Mouse (Mus musculus) cerebellum, adult 8-10 months (tissue): Measurements from ENCODE around the gene Pnmt.
A peak's percentile ranks its signal among the peaks of the same experiment; 100 is the strongest.
"Not testable (repeated sequence)": the region's sequence is repeated elsewhere in the genome, so short reads cannot be mapped to it uniquely, and the experiment has no call there.

Source experiments
- DNase-seq: peaks from one replicate; pipeline ENCODE4 v3.0.0; 2022

The Pnmt gene

DNA sequence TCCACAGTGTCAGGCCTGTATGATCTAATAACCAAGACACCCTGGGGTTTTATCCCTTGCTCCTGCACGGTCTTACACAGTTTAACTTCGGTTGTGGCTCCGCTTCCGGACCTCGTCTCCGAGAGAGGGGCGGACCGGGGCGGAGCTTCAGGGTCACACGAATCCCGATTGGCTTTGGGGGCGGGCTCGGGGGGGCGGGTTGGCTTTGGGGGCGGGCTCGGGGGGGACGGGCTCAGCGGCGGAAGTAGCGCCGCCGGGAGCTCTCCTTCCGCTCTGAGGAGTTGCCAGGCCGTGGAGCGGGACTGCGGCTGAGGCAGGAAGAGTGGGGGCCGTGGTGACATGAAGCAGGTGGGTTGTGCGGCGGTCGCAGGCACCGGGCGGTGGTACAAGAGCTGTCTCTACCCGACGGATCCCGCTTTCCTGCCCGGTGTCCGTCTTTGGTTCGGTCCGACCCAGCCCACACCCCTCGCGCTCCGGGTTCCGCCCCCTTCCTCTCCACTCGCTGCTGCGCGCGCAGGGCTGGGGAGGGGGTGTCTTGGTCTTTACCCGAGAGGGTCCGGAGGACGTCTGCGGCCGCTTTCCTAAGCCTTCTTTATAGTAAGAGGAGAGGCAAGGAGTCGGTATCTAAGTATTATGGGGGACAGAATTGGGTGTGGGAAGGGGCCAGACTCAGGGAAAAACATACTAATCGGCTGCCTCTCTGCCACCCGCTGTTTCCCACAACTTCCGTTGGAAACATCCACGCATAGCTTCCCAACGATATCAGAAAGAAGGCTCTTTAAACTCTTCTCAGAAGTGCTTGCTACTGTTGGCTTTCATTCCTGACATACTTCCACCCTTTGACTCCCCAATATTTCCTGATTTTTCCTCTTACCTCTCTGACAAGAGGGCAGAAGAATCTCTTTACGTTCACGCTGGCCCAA is 27.8 kb upstream of the Pnmt start, which contains the start of gene Stard3:
Gene Stard3, plus strand, starts transcription at position 208 of the 923 bp plus-strand sequence.
- peak; percentile 81 for DNase-seq

DNA sequence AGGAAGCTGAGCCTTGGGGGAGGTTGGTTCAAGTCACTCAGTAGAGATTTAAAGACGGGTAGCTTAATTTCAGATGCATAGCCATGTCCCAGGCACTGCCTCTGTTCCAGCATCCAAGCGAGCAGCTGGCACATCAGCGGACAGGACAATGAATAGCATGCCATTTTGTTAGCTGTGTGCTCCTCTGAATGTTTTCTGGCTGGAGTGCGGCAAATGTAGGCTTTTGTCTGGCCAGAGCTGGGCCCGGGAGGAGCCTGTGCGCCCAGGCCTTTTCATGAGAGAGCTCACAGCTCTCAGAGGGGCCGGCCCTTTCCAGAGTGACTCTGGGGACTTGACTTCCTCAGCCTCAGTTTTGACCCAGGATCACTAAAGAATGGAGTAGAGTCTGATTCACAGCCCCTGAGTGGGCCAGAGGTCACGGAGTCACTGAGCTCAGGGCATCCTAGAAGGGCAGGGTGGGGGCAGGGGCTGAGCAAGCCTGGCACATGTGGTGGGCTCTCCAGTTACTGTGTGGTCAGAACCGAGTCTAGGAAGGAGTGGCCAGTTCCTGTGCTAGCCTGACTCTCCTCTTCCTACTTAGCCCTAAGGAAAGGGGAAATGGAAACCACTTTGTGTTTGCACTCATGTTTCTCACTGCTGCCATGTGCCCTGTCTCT is 25.3 kb upstream of the Pnmt start:
- no peak for DNase-seq

DNA sequence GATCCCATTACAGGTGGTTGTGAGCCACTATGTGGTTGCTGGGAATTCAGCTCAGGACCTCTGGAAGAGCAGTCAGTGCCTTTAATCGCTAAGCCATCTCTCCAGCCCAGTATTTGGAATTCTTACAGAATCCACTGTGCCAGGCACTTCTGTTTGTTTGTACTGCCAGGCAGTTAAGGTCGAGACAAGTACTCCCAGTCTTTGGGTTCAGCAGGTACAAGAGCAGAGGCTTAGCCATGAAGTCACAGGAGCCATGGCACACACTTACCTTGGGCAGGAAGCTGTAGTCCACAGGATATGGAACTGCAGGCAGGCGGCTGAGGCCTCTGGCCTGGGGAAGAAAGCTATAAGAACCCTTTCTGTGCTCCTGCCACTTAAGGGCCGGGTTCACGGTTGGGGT is 22.4 kb upstream of the Pnmt start:
- DNase-seq, result no peak

DNA sequence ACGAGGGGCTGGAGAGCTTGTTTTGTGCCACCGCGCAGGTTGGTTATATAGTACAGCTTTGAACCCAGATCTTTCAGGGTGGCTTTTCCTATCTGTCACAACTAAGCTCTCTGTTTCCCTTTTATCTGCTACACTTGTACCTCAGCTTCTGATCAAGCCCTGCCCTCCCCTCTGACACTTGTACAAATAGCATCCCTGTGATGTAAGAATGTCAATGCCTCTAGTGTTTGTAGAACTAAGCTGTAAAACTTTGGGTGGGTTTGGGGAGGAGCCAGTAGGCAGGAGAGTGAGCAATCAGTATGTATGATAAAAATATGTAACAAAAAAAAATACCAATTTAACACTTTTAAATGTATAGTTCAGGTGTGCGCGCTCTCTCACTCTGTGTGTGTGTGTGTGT is 21.8 kb upstream of the Pnmt start:
- no peak for DNase-seq

DNA sequence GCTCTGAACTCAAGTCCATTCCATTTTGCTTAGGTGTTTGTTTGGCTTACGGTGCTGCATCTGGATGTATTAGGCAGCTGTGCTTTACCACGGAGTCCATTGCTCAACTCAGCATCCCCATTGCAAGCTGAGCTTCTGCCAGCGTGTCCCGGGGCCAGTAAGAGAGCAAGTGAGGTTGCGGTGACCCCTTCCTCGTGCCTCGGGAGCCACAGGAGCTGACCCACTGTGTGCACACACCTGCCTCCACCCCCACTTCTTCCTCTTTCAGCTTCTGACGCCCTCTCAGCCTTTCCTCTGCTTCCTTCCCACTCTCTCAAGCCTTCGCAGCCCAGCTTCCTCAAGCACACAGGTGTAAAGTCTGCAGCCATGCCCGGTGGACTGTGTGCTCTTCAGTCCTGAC is 20.0 kb upstream of the Pnmt start:
- no peak for DNase-seq

DNA sequence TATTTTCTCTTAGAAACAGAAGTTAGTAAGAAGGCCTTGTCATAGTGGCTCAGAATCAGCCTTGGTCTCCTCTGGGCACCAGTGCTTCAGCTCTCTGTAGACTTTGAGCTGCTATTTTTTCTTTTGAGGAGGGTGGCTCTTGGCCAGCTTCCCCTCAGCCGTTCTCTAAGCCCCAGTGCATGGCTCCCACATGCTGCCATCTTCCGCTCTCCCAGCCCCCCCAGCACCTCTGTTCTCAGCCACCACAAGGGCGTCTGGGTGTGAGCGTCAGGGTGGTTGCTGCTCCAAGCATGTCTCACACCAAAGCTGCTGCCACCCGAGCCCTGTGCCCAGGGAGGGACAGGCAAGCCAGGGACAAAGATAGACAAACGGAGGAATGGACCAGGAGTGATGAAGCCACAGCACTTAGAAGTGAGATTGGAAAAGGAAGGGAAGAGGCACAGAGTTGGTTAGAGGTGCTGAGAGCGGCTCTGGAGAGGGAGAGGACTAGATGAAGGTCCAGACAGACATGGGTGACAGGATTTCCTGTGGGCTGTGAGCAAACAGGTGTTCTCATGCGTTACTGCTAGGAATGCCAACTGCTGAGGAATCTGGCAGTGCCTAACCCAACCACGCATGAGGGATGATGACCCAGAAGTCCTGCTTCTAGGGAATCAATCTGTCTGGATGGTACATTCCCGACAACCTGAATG is 18.9 kb upstream of the Pnmt start:
- DNase-seq, result no peak

DNA sequence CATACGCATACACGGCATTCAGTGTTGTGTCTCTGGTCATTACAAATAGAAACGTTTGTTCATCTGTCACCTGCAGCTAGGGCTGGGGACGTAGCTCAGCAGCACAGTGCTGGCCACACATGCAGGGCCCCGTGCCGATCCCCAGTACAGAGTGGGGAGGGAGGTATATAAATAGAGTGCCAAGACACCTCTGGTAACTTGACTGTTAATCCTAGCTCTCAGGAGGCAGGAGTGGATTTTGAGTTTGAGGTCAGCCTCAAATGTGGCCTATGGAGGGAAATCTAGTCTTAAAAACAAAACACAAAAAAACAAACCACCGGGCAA is 18.4 kb upstream of the Pnmt start:
- no peak for DNase-seq

DNA sequence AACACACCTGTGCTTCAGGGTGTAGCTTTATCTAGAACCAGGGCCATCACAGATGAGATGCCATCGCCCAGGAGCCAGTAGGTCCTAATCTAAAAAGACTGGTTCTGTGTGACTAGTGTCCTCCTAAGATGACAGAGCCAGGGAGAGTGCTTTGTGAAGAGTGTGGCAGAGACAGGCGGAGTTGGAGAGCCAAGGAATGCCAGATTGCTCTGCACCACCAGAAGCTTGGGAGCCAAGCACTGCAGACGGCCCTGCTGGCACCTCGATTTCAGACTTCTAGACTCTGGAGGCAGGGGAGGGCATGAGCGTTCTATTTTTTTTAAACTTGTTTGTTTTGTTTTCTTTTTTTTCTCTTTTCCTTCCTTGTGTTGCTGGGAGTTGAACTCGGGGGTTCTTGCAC is 16.9 kb upstream of the Pnmt start:
- DNase-seq, result peak; percentile 41

DNA sequence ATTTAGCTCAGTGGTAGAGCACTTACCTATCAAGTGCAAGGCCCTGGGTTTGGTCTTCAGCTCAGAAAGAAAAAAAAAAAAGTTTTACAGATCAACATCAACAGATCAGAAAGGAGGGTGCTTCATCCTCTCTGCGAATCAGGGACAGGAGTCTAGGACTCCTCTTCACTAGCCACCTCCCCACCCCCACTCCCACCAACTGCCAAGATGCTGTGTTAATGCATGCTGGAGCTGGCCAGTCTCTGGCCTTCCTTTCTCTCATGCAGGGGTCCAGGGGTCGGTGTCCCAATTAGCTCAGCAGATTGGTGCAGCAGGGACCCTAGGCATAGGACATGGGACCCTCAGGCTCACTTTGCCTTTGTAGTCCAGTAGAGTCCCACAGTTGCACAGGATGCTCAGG is 15.7 kb upstream of the Pnmt start:
- no peak for DNase-seq

DNA sequence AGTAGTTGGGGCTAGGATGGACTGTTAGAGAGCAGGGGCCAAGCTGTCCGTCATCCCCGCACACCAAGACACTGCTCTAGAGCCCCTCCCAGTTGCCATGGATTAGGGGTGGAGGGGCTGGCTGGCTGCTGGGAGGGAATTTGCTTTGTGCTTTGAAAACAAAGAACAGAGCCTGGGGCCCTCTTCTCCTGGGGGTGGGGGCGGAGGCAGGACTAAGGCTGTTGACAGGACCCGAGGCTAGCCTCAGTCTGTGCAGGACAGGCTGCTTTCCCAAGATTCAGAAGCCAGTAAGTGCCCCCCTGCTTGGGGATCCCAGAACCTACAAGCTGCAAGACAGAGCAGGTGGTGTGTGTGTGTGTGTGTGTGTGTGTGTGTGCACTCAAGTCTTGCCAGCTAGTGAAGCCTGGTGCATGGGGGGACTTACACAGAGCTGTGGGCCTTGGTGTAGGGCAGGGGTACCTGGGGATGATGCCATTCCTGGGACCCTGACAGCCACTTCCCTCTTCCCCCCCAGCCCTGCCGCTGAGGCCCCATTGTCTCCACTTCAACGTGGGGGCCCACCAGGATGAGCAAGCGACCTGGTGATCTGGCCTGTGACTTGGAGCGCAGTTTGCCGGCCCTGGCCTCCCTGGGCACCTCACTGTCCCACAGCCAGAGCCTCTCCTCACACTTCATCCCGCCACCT is 14.6 kb upstream of the Pnmt start:
- no peak for DNase-seq

DNA sequence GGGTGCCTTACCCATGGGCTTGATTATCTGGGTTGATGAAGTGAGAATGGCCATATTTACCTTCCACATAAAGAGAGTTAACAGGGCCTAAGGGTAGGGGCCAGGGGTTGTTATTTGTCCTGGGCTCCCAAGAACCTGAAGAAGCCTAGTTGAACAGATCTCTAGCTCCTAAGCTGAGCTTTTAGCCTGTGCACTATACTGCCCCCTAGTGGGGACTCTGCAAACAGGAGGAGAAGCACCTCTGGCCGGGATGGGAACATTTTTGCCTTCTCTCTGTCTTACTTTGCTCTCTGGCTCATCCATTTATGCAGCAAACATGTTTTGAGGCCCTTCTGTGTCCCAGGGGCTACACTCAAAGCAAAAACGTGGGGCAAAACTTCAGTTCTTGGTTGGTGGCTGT is 13.8 kb upstream of the Pnmt start:
- peak; percentile 71 for DNase-seq

DNA sequence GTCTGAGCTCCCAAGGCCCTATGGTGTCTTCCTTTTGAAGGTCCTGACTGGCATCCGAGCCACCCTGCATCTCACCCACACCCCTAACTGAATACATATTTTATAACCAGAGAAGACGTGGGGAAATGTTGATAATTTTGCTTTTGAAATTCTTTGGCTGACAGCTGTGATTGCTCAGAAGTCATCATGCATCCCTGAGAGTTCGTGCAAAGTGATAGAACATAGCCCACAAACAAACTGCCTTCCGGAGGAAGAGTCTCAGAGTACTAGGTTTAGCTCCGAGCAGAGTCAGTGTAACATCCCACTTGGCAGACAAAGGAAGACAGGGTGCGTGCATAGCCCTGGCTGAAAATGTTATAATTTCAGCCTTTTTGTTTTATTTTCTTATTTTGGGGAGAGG is 13.0 kb upstream of the Pnmt start:
- no peak for DNase-seq

DNA sequence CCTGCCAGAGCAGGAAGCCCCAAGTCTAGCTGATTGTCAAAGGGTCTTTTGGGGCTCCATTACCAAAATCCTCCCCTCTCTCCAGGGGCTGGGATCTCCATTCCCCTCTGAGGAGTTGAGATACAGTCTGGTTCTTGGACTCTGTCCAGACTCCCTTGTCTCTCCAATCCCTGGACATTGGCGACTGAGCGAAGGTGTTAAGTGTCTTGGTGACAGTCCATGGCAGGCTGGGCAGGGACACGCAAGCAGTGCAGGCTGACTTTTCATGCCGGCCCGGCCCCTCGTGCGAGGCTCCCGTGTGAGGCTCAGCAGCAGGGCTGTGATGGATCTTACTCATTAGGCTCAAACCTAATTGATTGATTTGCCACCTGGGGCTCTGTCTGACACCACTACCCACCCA is 12.0 kb upstream of the Pnmt start:
- no peak for DNase-seq

DNA sequence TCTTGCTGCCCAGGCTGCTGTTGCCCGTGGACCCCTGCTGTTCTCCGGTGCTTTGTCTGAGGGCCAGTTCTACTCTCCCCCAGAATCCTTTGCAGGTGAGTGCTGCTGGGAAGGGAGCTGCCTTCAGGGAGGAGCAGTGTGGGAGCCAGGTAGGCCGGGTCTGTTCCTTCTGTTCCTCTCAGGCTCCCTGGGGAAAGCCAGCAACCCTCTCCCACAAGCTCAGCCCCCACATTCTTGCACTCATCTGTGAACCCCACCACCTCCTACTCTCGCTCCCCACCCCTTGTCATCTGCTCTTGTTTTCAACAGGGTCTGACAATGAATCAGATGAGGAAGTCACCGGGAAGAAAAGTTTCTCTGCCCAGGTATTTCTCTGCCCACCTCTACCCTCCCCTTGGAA is 9.5 kb upstream of the Pnmt start:
- DNase-seq, result no peak

DNA sequence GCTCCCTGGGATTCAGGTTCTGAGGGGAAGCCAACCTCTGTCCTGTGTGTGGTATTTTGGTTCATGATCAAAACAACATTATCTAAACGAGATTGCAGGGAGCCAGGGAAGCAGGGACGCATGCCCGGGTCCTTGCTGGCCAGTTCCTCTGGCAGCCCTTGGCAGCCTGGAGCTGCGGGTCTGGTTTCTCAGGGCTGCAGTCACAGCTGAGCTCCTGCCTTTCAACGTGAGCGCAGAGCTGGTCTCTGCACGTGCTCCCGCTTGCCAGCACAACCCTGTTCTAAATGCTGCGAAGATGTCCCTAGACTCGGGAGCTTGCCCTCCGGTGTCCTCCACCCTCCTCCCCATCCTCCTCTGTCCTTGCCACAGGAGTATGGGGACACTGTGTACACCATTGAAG is 8.5 kb upstream of the Pnmt start:
- no peak for DNase-seq

DNA sequence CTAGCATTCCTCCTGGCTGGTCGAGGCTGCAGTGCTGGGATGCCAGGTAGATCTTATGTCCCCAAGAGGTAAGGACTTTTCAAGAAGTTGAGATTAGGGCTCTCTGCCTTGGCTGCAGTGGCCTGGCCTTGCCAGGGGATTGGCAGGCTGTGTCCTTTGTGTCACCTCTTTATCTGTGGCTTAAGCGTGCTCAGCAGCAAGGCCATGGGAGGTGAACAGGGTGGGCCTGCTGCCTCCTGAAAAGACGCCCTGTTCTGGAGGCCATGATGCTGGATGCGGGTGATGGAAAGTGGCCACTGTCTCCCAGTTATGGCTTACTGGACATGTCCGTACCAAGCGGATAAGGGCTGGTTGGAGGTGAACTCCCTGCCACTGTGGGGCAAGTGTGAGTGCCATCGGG is 6.9 kb upstream of the Pnmt start:
- DNase-seq, result no peak

DNA sequence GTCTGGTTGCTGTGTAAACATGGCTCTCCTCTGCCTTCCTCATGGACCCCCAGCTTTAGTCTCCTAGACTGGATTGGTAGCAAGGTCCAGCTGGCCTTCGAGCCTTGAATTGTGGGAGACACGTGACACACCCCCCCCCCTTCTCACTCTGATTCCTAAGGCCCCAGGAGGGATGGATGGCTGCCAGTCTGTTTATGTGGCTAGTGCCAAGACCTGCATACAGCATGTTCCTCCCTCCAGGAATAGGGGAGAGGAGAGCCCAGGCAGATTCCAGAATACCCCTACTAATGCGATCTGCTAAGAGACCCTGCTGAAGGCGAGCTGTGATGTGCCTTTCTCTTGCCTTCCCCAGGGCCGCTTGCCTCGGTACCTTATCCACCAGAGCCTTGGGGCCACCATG is 6.1 kb upstream of the Pnmt start:
- DNase-seq, result peak; percentile 60

DNA sequence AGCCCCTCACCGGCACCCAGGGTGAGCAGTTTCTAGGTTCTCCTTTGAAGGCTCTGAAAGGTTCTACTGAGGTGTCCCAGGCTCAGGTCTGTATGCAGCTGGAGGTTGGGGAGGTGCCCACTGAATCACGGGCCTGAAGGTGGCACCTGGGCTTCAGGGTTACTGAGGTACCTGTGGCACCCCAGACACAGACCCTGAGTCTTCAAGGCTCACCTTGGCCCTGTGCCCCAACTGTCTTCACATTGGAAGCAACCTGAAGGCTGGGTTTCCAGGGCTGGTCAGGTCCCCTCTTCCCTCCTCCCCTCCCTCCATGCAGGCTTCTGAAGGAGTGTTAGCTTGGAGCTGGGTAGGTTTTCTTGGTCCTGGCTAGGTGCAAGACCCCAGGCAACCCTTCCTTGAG is 4.6 kb upstream of the Pnmt start:
- no peak for DNase-seq

DNA sequence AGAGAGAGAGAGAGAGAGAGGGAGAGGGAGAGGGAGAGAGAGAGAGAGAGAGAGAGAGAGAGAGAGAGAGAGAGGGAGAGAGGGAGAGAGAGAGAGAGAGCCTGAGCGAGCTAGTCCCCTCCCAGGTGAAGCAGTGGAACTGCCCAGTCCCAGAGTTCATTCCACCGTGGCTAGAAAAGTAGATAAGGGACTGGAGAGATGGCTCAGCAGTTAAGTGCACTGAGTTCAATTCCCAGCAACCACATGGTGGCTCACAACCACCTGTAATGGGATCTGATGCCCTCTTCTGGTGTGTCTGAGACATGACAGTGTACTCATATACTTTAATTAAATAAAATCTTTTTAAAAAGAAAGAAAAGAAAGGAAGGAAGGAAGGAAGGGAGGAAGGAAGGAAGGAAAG is 3.8 kb upstream of the Pnmt start:
- not testable (repeated sequence) for DNase-seq

DNA sequence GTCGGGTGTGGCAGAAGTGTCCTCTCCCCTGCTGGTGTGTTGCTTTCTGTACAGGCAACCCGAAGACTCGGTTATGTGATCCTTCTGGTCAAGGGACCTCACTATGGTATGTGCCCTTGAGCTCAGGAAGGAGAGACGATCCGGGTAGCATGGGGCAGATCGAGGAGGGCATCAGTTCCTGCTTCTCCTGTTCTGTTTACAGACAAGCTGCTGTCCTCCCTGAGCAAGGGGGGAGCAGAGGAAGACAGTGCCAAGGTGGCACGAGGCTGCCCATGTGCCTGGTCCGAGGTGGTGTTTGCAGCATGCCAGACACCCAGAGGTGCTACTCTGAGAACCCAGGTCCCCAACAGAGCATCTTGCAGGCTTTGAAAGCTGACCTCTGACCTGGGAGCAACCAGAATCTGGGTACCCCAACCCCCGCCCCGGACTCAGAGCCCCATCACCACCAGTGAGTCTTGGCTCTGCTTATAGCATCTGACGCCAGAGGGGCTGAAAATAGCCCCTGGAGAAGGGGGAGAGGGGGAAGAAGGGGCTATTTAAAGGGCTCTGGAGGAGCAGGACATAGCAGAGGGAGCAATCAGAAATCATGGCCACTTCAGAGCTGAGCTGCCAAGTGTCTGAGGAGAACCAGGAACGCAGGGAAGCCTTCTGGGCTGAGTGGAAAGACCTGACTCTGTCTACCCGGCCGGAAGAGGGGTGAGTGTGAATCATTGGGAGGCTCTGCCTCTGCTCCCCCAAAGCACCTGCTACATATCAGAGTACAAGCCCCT is 2.8 kb upstream of the Pnmt start, which contains the start of gene Tcap:
Gene Tcap, plus strand, starts transcription at position 551 of the 770 bp plus-strand sequence.
- DNase-seq, result peak; percentile 56

DNA sequence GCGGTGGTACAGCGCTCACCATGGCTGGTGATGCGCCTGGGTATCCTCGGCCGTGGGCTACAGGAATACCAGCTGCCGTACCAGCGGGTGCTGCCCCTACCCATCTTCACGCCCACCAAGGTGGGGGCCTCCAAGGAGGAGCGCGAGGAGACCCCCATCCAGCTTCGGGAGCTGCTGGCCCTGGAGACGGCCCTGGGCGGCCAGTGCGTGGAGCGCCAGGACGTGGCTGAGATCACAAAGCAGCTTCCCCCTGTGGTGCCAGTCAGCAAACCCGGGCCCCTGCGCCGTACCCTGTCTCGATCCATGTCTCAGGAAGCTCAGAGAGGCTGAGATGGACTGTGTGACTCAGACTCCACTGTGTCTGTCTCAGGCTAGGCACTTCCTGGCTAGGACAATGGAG is 2.0 kb upstream of the Pnmt start:
- DNase-seq, result no peak
